Mouse (Mus musculus) urinary bladder, postnatal 36 days (tissue): ENCODE data around the gene Plxna1.

Experiments
- DNase-seq, 2 experiments: peaks; one replicate each; pipeline ENCODE4 v3.0.0; 2022; ENCODE audit warnings: low spot score in 2 of 2, mixed read lengths in 1 of 2

Plxna1 gene

GRCm38 (mm10) chr6:89362281-89363106 is at the start of gene Plxna1:
Gene Plxna1 (minus strand): TSS chr6:89362620.
- peak; percentile 35 to 42 for DNase-seq

GRCm38 (mm10) chr6:89409041-89409440 is 46.6 kb upstream of the Plxna1 start:
- DNase-seq, result no peak

GRCm38 (mm10) chr6:89408259-89408658 is 45.8 kb upstream of the Plxna1 start:
- DNase-seq, result no peak

DNA sequence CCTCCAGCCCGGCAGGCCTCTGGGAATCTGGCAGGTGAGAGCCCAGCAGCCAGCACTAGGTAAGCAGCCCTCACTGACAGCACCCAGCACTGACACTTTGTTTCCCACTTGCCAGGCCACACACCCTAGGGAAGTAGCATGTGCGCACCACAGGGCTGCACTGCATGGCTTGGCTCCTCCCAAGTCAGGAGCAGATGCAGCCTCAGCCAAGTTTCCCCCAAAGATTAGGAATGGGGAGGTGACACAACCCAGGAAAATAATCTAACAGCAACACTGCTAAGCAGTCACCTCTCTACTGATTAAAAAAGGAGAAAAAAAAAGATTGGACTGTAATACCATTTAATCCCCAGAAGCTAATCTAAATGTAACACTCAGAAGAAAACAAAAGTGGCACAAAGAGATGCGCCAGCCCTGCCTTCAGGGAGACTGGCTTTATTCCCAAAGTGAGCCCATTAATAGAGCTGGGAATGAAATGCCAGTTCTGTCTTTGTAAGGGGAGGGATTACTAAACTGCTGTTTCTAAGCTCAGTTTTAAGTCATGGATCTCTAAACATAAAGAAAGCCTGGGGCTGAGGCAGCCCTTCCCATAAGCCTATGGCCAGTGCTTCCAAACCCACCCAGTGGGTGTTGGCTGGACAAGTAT is 44.9 kb upstream of the Plxna1 start:
- DNase-seq, result no peak

DNA sequence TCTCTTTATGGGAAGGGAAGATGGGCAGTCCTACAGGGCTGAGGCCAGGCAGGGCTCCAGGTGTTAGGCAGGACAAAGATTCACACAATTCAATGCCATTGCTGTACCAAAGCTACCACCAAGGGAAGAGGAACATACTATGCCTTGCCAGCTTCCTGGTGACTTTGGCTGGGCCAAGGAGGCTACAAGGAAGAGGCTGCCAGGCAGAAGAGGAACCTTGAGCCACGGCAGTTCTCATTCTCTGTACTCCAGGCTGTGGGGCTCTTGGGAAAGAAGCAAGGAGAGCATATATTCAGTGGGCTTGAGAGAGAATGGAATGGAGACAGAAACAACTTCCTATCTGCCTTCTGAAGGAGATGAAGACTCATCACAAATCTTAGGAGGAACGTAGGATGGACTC is 42.5 kb upstream of the Plxna1 start:
- no peak for DNase-seq

DNA sequence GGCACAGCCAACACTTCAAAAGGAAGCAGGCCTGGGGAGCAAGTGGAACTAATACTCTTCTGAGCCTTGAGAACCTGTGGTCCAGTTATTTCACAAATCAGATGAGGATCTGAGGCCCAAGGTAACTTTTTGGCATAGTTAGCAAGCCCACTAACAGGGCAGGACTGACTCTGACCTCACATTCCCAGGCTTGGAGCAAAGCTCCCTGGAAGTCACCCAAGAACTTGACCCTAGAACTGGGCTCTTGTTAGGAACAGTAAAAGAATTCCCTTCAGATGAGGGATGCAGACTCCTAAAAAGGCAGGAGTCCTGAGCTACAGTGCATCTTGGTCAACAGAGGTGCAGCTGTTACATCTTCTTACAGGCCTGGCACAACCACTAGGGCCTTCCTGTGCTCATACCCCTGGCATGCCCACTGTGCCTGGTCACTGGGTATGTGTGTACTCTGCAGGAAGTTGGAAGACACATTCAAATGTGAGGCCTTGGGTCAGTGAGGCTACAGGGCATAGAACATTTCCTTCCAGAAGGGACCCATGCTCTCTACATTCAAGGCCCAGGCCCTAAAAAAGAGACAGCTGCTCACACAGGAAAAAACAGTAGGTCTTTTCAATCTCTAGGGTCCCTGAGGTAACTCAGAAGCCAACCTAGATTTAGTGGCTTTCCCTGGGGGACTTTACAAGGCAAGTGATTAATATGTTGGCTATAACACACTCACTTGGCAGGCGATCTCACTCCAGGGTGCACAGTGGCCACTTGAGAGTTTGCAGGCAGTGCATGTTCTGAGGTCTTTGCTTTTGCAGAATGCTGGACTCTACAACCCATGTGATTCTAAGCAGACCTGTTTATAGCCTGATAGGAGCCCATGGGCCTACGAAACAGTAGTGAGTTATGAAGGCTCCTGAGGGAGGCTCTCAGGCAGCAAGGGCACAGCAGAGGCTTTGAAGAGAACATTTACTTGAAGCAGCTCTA is 41.1 kb upstream of the Plxna1 start:
- no peak for DNase-seq

DNA sequence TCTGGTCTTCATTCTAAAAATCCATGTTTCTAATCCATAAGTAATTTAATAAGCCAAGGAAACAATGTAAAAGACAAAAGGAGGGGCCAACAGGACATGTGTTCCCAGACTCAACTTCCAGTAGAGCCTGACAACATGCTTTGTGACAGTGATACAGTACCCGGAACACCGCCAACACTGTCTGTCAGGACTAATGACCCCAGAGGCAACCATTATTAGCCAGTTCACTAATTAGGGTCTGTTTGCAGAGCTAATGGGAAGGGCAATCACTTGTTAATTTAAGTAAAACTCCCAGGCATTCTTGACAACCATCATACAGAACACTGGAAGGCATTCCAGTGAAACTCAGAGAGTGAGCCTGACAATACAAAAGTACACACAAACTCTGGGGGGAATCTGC is 40.0 kb upstream of the Plxna1 start:
- DNase-seq, result no peak

DNA sequence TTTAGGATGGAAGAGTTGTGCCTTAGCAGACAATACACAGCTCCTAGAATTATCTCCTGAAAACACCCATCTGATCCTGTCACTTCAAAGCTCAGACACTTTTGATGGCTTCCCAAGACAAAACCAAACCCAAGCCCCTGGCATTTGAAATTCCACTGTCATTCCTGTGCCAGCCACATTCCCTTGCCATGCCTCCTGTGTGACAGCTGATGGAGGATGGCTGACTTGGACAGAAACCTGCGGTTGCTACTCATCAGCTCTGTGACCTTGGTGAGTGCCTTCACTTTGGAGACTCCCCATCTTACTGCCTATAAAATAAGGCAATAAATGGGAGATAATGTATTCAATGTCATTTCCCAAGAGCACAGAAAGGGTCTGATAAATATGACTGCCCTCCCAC is 37.1 kb upstream of the Plxna1 start:
- DNase-seq, result no peak

DNA sequence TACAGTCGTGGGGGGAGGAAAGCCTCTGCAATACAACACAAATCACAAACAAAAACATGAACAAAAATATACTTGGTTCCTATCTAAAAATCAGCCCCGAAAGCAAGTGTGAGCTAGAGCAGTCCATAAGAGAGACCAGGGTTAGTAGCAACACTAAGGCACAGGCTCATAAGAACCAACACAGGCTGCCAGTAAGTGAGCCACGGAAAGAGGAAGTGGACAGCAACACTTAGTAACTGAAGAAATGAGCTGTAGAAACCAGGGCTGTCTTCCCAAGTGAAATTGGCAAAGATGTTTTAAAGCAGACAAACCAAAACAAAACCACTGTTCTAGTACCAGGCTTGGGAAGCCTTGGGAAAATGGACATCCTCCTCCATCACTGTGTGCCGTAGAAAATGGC is 35.5 kb upstream of the Plxna1 start:
- DNase-seq, result no peak

DNA sequence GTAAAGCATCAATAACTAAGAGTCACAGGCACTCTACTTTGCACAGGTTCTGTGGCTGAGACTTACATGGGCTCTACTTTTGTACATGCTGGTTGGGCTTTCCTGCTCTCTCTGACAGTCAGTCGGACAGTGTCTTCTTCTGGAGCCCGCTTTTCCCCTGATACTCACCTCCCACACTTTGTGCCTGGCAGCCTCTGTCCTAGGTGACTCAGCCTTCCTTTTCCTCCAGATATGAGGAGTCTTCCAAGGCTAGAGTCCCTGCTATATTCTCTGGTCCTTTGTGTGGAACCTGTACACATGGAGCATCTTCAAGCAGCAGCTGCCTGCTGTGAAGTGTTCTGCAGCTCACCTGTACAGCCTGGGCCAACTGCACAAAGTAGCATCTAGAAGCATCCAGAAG is 31.4 kb upstream of the Plxna1 start:
- DNase-seq, result no peak

DNA sequence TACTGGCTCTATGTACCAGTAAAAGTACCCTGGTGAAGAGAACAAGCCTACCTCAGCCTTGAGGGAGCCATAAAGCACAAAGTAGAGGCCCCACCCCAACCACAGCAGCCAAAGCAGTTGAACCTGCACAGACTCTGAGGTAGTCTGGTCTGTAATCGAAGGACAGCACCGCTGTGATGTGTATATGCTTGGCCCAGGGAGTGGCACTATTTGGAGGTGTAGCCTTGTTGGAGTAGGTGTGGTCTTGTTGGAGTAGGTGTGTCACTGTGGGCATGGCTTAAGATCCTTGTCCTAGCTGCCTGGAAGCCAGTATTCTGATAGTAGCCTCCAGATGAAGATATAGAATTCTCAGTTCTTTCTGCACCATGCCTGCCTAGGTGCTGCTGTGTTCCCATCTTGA is 29.8 kb upstream of the Plxna1 start:
- DNase-seq, result no peak

DNA sequence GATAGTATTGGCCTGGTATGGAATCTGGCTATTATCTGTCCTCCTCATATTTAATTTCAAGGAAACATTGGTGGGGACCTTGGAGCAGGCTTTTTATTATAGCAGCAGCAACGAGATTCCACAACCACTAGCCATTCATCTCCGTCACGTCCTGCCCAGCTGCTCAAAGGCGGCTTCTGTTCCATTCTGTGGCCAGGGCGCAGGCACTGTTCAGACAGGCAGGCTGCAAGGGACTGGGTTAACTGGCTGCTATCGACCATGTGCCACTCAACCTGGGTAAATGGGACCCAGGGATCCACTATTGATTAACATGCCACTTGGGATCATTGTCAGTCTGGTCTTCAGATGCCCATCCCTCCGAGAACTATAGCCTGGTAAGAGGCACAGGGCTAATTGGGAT is 27.4 kb upstream of the Plxna1 start:
- DNase-seq, result no peak

DNA sequence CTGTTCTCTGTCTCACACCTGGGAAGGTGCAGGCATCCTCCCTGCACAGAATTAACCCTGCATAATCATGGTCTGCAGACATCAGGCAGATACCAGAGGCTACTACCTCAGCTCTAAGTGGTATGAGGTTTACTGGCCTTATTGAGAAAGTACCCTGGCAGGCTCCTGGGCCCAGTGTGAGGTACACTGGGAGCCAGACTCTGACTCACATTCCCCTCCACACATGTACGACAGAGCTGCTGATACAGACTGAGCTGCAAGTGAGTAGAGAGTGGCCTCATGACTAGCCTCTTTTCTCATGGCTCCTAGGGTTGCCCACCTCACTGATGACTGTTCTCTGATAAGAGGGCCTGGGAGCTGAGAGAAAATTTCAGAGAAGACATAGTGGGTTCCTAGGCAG is 24.5 kb upstream of the Plxna1 start:
- no peak for DNase-seq

- no peak for DNase-seq
These were observed 22.3 kb upstream of the Plxna1 start for GRCm38 (mm10) chr6:89384699-89385098.

DNA sequence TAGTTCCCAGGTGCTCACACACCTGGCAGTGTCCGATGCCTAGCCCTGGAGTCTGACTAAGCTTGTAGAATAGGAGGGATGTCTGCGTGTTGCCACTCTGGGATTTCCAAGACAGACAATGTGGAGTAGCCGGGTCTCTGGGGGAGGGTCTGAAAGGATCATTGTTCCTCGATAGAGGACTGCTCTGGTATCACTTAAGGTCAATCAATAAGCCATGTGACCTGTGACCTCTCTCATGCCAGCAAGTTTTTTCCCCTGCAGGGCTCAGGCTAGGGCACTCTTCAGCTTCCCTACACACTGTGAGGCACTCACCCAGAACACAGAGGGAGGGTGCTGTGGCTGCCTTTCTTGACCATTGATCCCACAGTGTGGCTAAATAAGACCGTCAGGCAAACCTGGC is 19.4 kb upstream of the Plxna1 start:
- no peak for DNase-seq

GRCm38 (mm10) chr6:89381172-89381571 is 18.8 kb upstream of the Plxna1 start:
- DNase-seq, result no peak

GRCm38 (mm10) chr6:89380751-89381150 is 18.3 kb upstream of the Plxna1 start:
- no peak for DNase-seq

DNA sequence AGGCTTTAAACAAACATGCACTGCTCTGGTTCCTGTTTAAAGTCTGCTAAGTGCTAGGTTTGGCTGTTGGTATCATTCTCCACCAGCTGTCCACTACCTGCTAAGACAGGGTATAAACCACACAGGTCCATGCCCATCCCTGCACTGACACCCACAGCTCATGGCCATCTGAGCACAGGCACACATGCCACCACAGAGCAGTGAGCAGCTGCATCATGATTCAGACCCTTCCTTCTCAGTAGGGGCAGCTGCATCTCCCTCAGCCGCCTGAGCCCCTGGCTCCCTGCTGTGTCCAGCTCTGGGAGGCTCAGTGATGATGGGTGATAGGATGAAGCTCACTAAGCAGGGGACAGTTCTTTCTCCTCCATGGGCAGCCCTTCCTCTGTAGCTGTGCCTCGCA is 15.8 kb upstream of the Plxna1 start:
- no peak for DNase-seq

GRCm38 (mm10) chr6:89368812-89369211 is 6.4 kb upstream of the Plxna1 start:
- no peak for DNase-seq

DNA sequence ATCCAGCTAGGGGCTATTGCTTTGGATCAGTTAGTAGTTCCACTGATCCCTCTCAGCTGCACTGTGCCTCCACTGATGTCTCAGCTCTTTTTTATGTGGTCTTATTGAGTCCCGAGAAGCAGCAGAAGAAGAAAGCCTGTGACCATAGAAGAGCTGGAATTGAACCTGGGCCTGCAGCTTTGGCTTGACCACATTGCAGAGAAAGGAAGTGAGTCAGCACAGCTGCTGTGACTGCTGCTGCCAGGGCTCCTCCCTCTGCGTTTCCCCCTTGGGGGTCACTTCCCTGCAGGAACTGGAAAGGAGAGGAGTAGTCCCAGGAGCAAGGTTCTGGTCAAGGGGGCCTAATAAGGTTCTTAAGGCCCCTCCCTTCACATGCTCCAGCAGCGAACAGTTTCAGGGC is 1.9 kb upstream of the Plxna1 start:
- no peak for DNase-seq

GRCm38 (mm10) chr6:89363107-89363451 is 659 bp upstream of the Plxna1 start:
- DNase-seq, result no peak
